Mouse (Mus musculus) midbrain, embryonic 14.5 days (tissue): ENCODE measurements around the gene Atp8a2. TPM values are rescaled to one million over a fixed set of nuclear protein-coding genes. Genes with fewer than 3 reads are reported as not detected.

Experiments used
- ATAC-seq: fragments of 200-750 bp; cut with Nextera tagmentation; 2 replicates; pipeline ENCODE4 v1.8.0; 2017; ENCODE audit warnings: moderate number of reproducible peaks, moderate library complexity; ENCODE audit not compliant: low FRiP score, low TSS enrichment
- DNase-seq: peaks from one replicate; pipeline ENCODE4 v3.0.0-alpha.2; 2015
- H3K27ac ChIP-seq: fragments of 300-500 bp; sonication (generic); replicated peaks from 2 replicates; pipeline ENCODE4 v1.5.1; 2014; ENCODE audit warnings: mild to moderate bottlenecking, low read depth, low read length, moderate library complexity
- H3K27me3 ChIP-seq: fragments of 300-500 bp; sonication (generic); 2 replicates; pipeline ENCODE4 v1.6.1; 2014; ENCODE audit warnings: low read length, control low read depth, mixed read lengths; ENCODE audit not compliant: control insufficient read depth, insufficient read depth
- H3K36me3 ChIP-seq: fragments of 300-500 bp; sonication (generic); 2 replicates; pipeline ENCODE4 v1.6.1; 2014; ENCODE audit warnings: low read length, control low read depth; ENCODE audit not compliant: control insufficient read depth, insufficient read depth
- H3K4me1 ChIP-seq: fragments of 300-500 bp; sonication (generic); 2 replicates; pipeline ENCODE4 v1.6.1; 2014; ENCODE audit warnings: mild to moderate bottlenecking, antibody characterized with exemption, low read length, control low read depth; ENCODE audit not compliant: control insufficient read depth, insufficient read depth
- H3K4me2 ChIP-seq: fragments of 300-500 bp; sonication (generic); 2 replicates; pipeline ENCODE4 v1.6.1; 2014; ENCODE audit warnings: mild to moderate bottlenecking, low read length, moderate library complexity
- H3K4me3 ChIP-seq: fragments of 300-500 bp; sonication (generic); replicated peaks from 2 replicates; pipeline ENCODE4 v1.5.1; 2014; ENCODE audit warnings: low read depth, low read length
- H3K9ac ChIP-seq: fragments of 300-500 bp; sonication (generic); replicated peaks from 2 replicates; pipeline ENCODE4 v1.6.1; 2014; ENCODE audit warnings: mild to moderate bottlenecking, low read length, moderate library complexity
- H3K9me3 ChIP-seq: fragments of 300-500 bp; sonication (generic); 2 replicates; pipeline ENCODE4 v1.6.1; 2016; ENCODE audit warnings: low read length, control low read depth, mixed read lengths; ENCODE audit not compliant: control insufficient read depth
- WGBS: fragments of 180-500 bp; shearing (Covaris S2); extraction: QIAGEN DNeasy Blood & Tissue Kit; methylation state at CpG from one replicate; pipeline ENCODE4 v1.1.7; 2014; 5-methylcytosine and 5-hydroxymethylcytosine counted together
- polyA plus RNA-seq: library from polyadenylated mRNA; unstranded; fragments of >200 nt; fragmentation: Nextera tagmentation; extraction: Ambion mirVana; gene quantifications from 2 replicates; pipeline ENCODE4 v1.2.1, GENCODE M21; 2014

Gene Atp8a2
- polyA plus RNA-seq, 1 experiment from 2014 or later = 37.1 TPM

GRCm38 (mm10) chr14:59759196-59759839, 437.7 kb downstream of the Atp8a2 start:
- 68% methylated on average over 15 of the region's 15 CpGs for WGBS
- Histone ChIP-seq H3K9ac (no peak overlapping the region), H3K4me2 (no peak overlapping the region), H3K27ac (no peak overlapping the region), H3K9me3 (no peaks in the 10 kb centered on the region), H3K36me3 (no peaks in the 10 kb centered on the region), H3K4me3 (no peak overlapping the region), H3K27me3 (no peaks in the 10 kb centered on the region), H3K4me1 (0 out of 2 replicates have a peak, but pooled peaks cover 4% of the 10 kb centered on the region)
- DNase-seq = peak; percentile 31
- ATAC-seq = no peak; the same call in 1 of the 2 replicates

- H3K9me3 ChIP-seq = no peaks in the 10 kb centered on the region
- H3K9ac ChIP-seq = no peak overlapping the region
- no peaks in the 10 kb centered on the region for H3K27me3 ChIP-seq
- H3K4me2 ChIP-seq = no peak overlapping the region
- no peaks in the 10 kb centered on the region for H3K4me1 ChIP-seq
- no peak for ATAC-seq
- WGBS = 81% methylated on average over 3 of the region's 3 CpGs
- no peaks in the 10 kb centered on the region for H3K36me3 ChIP-seq
- DNase-seq = no peak
- H3K27ac ChIP-seq = no peak overlapping the region
- H3K4me3 ChIP-seq = no peak overlapping the region
Measured at GRCm38 (mm10) chr14:59752401-59752800, 444.6 kb downstream of the Atp8a2 start.

- Histone ChIP-seq H3K4me3 (no peak overlapping the region), H3K9ac (no peak overlapping the region), H3K4me1 (no peaks in the 10 kb centered on the region), H3K36me3 (no peaks in the 10 kb centered on the region), H3K4me2 (no peak overlapping the region), H3K27me3 (0 out of 2 replicates have a peak, but pooled peaks cover 3% of the 10 kb centered on the region), H3K9me3 (no peaks in the 10 kb centered on the region), H3K27ac (no peak overlapping the region)
- 86% methylated on average over 6 of the region's 6 CpGs for WGBS
- no peak for ATAC-seq
- DNase-seq = no peak
Measured at GRCm38 (mm10) chr14:59750005-59750404, 447.0 kb downstream of the Atp8a2 start.

- DNase-seq (no peak), ATAC-seq (no peak)
- Histone ChIP-seq H3K36me3 (no peaks in the 10 kb centered on the region), H3K9ac (no peak overlapping the region), H3K4me1 (no peaks in the 10 kb centered on the region), H3K4me3 (no peak overlapping the region), H3K9me3 (no peaks in the 10 kb centered on the region), H3K4me2 (no peak overlapping the region), H3K27ac (no peak overlapping the region), H3K27me3 (peaks cover 15% of the 10 kb centered on the region; the same call in 1 of the 2 replicates)
- 60% methylated on average over 4 of the region's 4 CpGs for WGBS
Measured at GRCm38 (mm10) chr14:59745676-59746075, 451.3 kb downstream of the Atp8a2 start.

GRCm38 (mm10) chr14:59741752-59742151, 455.2 kb downstream of the Atp8a2 start:
- ATAC-seq = no peak
- H3K9me3 ChIP-seq = no peaks in the 10 kb centered on the region
- H3K9ac ChIP-seq = no peak overlapping the region
- WGBS = 94% methylated on average over 5 of the region's 5 CpGs
- peaks cover 25% of the 10 kb centered on the region; the same call in 1 of the 2 replicates for H3K27me3 ChIP-seq
- H3K4me1 ChIP-seq = peaks cover 16% of the 10 kb centered on the region
- H3K27ac ChIP-seq = no peak overlapping the region
- H3K4me2 ChIP-seq = no peak overlapping the region
- no peak overlapping the region for H3K4me3 ChIP-seq
- H3K36me3 ChIP-seq = no peaks in the 10 kb centered on the region
- DNase-seq = no peak

GRCm38 (mm10) chr14:59739446-59739845, 457.5 kb downstream of the Atp8a2 start:
- Histone ChIP-seq H3K27me3 (peaks cover 22% of the 10 kb centered on the region; the same call in 1 of the 2 replicates), H3K4me3 (no peak overlapping the region), H3K4me2 (no peak overlapping the region), H3K9ac (no peak overlapping the region), H3K4me1 (peaks cover 20% of the 10 kb centered on the region), H3K9me3 (no peaks in the 10 kb centered on the region), H3K36me3 (no peaks in the 10 kb centered on the region), H3K27ac (no peak overlapping the region)
- ATAC-seq = no peak
- DNase-seq = no peak
- 57% methylated on average over 6 of the region's 6 CpGs for WGBS

- H3K4me2 ChIP-seq = no peak overlapping the region
- peaks cover 20% of the 10 kb centered on the region for H3K4me1 ChIP-seq
- H3K9me3 ChIP-seq = no peaks in the 10 kb centered on the region
- no peak for ATAC-seq
- no peaks in the 10 kb centered on the region for H3K36me3 ChIP-seq
- DNase-seq = peak; percentile 41
- WGBS = 47% methylated on average over 8 of the region's 8 CpGs
- H3K27me3 ChIP-seq = peaks cover 22% of the 10 kb centered on the region; the same call in 1 of the 2 replicates
- no peak overlapping the region for H3K9ac ChIP-seq
- H3K27ac ChIP-seq = no peak overlapping the region
- no peak overlapping the region for H3K4me3 ChIP-seq
Measured at GRCm38 (mm10) chr14:59737734-59738294, 459.2 kb downstream of the Atp8a2 start.

GRCm38 (mm10) chr14:59736861-59737700, 459.9 kb downstream of the Atp8a2 start:
- Histone ChIP-seq H3K36me3 (no peaks in the 10 kb centered on the region), H3K9me3 (no peaks in the 10 kb centered on the region), H3K27ac (peak overlapping the region; percentile 55), H3K9ac (no peak overlapping the region), H3K27me3 (peaks cover 22% of the 10 kb centered on the region; the same call in 1 of the 2 replicates), H3K4me2 (no peak overlapping the region), H3K4me1 (peaks cover 24% of the 10 kb centered on the region), H3K4me3 (no peak overlapping the region)
- WGBS = 5% methylated on average over 9 of the region's 9 CpGs
- ATAC-seq = peak; percentile 86
- peak; percentile 82 for DNase-seq
